Mouse (Mus musculus): Measurements from ENCODE around the gene Mvp. TPM values are rescaled to one million over a fixed set of nuclear protein-coding genes. Genes with fewer than 3 reads are reported as not detected.

The Mvp gene
- polyA plus RNA-seq, 1 experiment: 84.9 TPM

DNA sequence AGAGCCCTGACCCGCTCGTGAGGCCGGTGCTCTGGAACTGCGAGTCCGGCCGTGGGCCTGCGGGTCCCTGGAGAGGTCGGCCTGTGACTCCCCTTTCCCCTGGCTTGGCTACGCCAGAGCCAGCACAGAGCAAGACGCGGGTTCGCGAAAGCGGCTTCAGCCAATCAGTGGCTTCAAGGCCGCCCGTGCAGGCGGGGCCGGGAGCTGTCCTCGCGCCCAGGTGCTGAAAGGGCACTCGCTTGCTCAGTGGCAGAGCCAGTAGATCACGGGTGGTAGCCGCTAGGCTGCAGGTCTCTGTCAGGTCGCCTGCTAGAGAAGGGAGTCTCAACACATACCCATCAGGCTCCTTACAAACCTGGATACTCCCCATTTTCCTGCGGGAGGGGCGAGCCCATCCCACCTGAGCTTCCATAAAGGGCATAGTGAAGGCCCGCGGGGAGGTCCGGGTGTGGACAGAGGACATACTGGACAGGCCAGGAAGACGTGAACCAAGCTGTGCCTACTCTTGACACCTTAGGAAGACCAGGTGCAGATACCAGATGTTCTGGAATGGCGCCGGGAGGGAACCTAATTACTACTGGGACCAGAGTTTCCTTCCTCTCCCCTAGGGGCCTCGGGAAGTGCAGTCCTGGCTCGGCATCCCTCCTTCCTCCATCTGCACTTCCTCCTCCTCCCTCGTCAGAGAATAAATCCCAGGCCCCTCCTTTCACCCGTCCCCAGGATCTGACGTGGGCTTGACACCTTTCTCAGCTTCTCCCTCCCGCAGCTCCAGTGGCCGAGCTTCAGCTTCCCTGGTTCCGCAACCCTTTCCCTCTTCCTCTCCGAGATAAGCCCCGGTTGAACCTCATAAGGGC lies 64.4 kb downstream of the Mvp start, which contains the start of gene Sez6l2:
TSS of gene Sez6l2 (plus strand) at position 771 of the 854 bp plus-strand sequence.
- no peak for DNase-seq (ENCODE audit: low read depth)

- DNase-seq (ENCODE audit: low read depth): no peak
These were observed 65.0 kb downstream of the Mvp start, which contains the start of gene Asphd1 for GRCm38 (mm10) chr7:126949403-126949792. Gene Asphd1 (minus strand): TSS chr7:126949582.

GRCm38 (mm10) chr7:126948626-126949025 lies 65.8 kb downstream of the Mvp start:
- DNase-seq (ENCODE audit: low read depth): no peak

- no peak for DNase-seq (ENCODE audit: low read depth)
These were observed 67.9 kb downstream of the Mvp start for GRCm38 (mm10) chr7:126946530-126946929.

DNA sequence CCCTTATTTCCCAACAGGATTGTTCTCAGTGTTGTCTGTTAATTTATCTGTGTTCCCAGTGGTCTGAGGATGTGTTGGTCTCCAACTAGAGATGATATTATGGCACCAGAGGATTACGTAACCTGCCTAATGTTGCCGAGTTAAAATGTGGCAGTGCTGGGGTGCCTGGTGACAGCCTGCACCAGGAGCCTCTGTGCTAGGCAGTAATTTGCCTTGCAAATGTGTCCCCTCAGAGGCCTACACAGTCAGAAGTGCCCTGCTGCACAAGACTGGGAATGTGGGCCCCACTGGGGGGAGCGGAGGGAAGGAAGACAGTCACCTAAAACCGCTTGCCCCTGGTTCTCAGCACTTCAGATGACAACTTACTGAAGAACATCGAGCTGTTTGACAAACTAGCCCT lies 72.6 kb downstream of the Mvp start:
- DNase-seq (ENCODE audit: low read depth): no peak

GRCm38 (mm10) chr7:126941171-126941570 lies 73.2 kb downstream of the Mvp start:
- DNase-seq (ENCODE audit: low read depth): no peak

Other genes starting within 250 kb of the Mvp start
- 7.6 and 51.9 TPM in 2 replicates for gene Gdpd3, start 248.3 kb downstream of the Mvp start, polyA plus RNA-seq (2012; rRNA removed)
- gene Ypel3, start 237.7 kb downstream of the Mvp start, polyA plus RNA-seq (2012; rRNA removed): 212 and 269 TPM in 2 replicates
- 1.9 and 2.1 TPM in 2 replicates for gene Tbx6, start 233.1 kb downstream of the Mvp start, polyA plus RNA-seq (2012; rRNA removed)
- 129 and 161 TPM in 2 replicates for gene Ppp4c, start 222.1 kb downstream of the Mvp start, polyA plus RNA-seq (2012; rRNA removed)
- gene Fam57b, start 217.0 kb downstream of the Mvp start, polyA plus RNA-seq (2012; rRNA removed): 11.8 and 27.3 TPM in 2 replicates
- gene 4930451I11Rik, start 183.0 kb downstream of the Mvp start, polyA plus RNA-seq (2012; rRNA removed): not detected in 2 replicates
- gene Doc2a, start 167.2 kb downstream of the Mvp start, polyA plus RNA-seq (2012; rRNA removed): 0.13 TPM in 1 of 2 replicates, not detected in the other
- 3.2 and 6.0 TPM in 2 replicates for gene Hirip3, start 152.6 kb downstream of the Mvp start, polyA plus RNA-seq (2012; rRNA removed)
- 33.7 and 39.6 TPM in 2 replicates for gene Ino80e, start 152.2 kb downstream of the Mvp start, polyA plus RNA-seq (2012; rRNA removed)
- 55.9 and 62.6 TPM in 2 replicates for gene Taok2, start 129.9 kb downstream of the Mvp start, polyA plus RNA-seq (2012; rRNA removed)
- 88.1 and 102 TPM in 2 replicates for gene Tmem219, start 91.7 kb downstream of the Mvp start, polyA plus RNA-seq (2012; rRNA removed)
- gene Kctd13, start 85.7 kb downstream of the Mvp start, polyA plus RNA-seq (2012; rRNA removed): 19.7 and 21.3 TPM in 2 replicates
- gene Asphd1, start 65.0 kb downstream of the Mvp start, polyA plus RNA-seq (2012; rRNA removed): 0.26 and 0.32 TPM in 2 replicates
- 2.5 and 2.8 TPM in 2 replicates for gene Sez6l2, start 64.1 kb downstream of the Mvp start, polyA plus RNA-seq (2012; rRNA removed)
- 240 and 245 TPM in 2 replicates for gene Cdipt, start 38.7 kb downstream of the Mvp start, polyA plus RNA-seq (2012; rRNA removed)
- gene Cdiptos, start 38.5 kb downstream of the Mvp start, polyA plus RNA-seq (2012; rRNA removed): 5.3 and 8.5 TPM in 2 replicates
- 2.4 and 5.3 TPM in 2 replicates for gene Pagr1b, start 1.9 kb upstream of the Mvp start, polyA plus RNA-seq (2012; rRNA removed)
- gene Pagr1a, start 2.7 kb upstream of the Mvp start, polyA plus RNA-seq (2012; rRNA removed): 6.9 and 8.0 TPM in 2 replicates
- 19.8 and 21.2 TPM in 2 replicates for gene Gm42742, start 6.5 kb upstream of the Mvp start, polyA plus RNA-seq (2012; rRNA removed)
- 7.3 and 8.9 TPM in 2 replicates for gene Prrt2, start 6.6 kb upstream of the Mvp start, polyA plus RNA-seq (2012; rRNA removed)
- 80.5 and 81.9 TPM in 2 replicates for gene Maz, start 12.4 kb upstream of the Mvp start, polyA plus RNA-seq (2012; rRNA removed)
- gene Kif22, start 27.9 kb upstream of the Mvp start, polyA plus RNA-seq (2012; rRNA removed): 1.3 and 2.1 TPM in 2 replicates
- 0.86 and 1.5 TPM in 2 replicates for gene Zg16, start 72.7 kb upstream of the Mvp start, polyA plus RNA-seq (2012; rRNA removed)
- 14.8 and 17.4 TPM in 2 replicates for gene AI467606, start 76.7 kb upstream of the Mvp start, polyA plus RNA-seq (2012; rRNA removed)
- 1.7 and 2.1 TPM in 2 replicates for gene Qprt, start 107.6 kb upstream of the Mvp start, polyA plus RNA-seq (2012; rRNA removed)
- gene Spn, start 123.2 kb upstream of the Mvp start, polyA plus RNA-seq (2012; rRNA removed): 1.4 and 1.6 TPM in 2 replicates
- gene Cd2bp2, start 181.4 kb upstream of the Mvp start, polyA plus RNA-seq (2012; rRNA removed): 29.3 and 32.5 TPM in 2 replicates
- gene Tbc1d10b, start 193.8 kb upstream of the Mvp start, polyA plus RNA-seq (2012; rRNA removed): 28.2 and 33.0 TPM in 2 replicates
- gene Mylpf, start 194.3 kb upstream of the Mvp start, polyA plus RNA-seq (2012; rRNA removed): 1.3 and 7.6 TPM in 2 replicates
- 13.4 and 14.2 TPM in 2 replicates for gene Zfp553, start 218.4 kb upstream of the Mvp start, polyA plus RNA-seq (2012; rRNA removed)
- 8.3 and 9.3 TPM in 2 replicates for gene Sept1, start 218.5 kb upstream of the Mvp start, polyA plus RNA-seq (2012; rRNA removed)
- 89.7 and 105 TPM in 2 replicates for gene Zfp771, start 229.7 kb upstream of the Mvp start, polyA plus RNA-seq (2012; rRNA removed)
- gene Dctpp1, start 246.1 kb upstream of the Mvp start, polyA plus RNA-seq (2012; rRNA removed): 40.9 and 52.0 TPM in 2 replicates